Mouse (Mus musculus): ENCODE measurements around the gene Gpr87. TPM values are rescaled to one million over a fixed set of nuclear protein-coding genes. Genes with fewer than 3 reads are reported as not detected.

Gpr87 gene
- polyA plus RNA-seq, 1 experiment from 2014 or later, result 0.26 TPM

Other genes starting within 250 kb of the Gpr87 start
- 3.1 and 3.9 TPM in 2 replicates for gene Med12l, start 189.3 kb downstream of the Gpr87 start, polyA plus RNA-seq (2016; fragmentation: Nextera tagmentation; extraction: Ambion mirVana)
- gene Gpr171, start 93.3 kb downstream of the Gpr87 start, polyA plus RNA-seq (2016; fragmentation: Nextera tagmentation; extraction: Ambion mirVana), result 0.76 and 1.5 TPM in 2 replicates
- gene P2ry14, start 41.5 kb downstream of the Gpr87 start, polyA plus RNA-seq (2016; fragmentation: Nextera tagmentation; extraction: Ambion mirVana), result 1.9 and 2.3 TPM in 2 replicates
- gene P2ry13, start 15.8 kb upstream of the Gpr87 start, polyA plus RNA-seq (2016; fragmentation: Nextera tagmentation; extraction: Ambion mirVana), result 0.50 and 0.75 TPM in 2 replicates
- 1.3 and 2.2 TPM in 2 replicates for gene P2ry12, start 67.8 kb upstream of the Gpr87 start, polyA plus RNA-seq (2016; fragmentation: Nextera tagmentation; extraction: Ambion mirVana)
- gene Igsf10, start 149.3 kb upstream of the Gpr87 start, polyA plus RNA-seq (2016; fragmentation: Nextera tagmentation; extraction: Ambion mirVana), result 2.8 and 3.2 TPM in 2 replicates

Measured in hindbrain, embryonic 10.5 days (tissue).